Mouse (Mus musculus) ovary, postnatal 36 days (tissue): ENCODE measurements around the gene Nfic.

Experiments
- DNase-seq: peaks from one replicate; pipeline ENCODE4 v3.0.0; 2022; ENCODE audit warnings: low spot score, mixed read lengths

The Nfic gene

DNA sequence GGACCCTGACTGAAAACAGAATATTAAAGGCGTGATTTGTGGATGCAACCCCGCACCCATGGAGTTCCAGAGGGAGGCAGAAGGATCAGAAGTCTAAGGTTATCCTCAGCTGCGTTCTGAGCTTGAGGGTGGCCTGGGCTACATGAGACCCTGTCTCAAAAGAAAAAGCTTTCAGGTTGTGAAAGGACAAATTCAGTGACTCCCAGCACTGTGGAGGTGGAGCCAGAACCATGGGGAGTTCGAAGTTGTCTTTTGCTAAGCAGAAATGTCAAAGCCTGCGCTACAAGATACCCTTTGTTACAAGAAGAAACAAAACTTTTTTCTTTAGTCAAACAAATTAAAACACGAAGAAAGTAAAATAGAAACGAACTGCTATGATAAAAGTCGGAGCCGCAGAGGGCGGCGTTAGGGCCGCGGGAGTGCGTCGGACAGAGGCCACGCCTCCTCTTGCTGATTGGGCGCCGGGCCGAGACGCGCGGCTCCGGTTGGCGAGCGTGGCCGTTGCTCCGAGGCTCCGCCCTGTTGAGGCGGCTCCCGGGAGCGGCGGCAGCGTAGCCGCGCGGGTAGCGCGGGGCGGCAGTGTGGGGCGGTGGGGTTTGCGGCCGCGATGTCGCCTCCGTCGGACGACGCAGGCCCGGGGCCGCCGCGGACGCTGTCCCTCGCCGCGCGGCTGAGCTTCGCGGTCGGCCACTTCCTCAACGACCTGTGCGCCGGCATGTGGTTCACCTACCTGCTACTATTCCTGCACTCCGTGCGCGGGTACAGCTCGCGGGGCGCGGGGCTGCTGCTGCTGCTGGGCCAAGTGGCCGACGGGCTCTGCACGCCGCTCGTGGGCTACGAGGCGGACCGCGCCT lies 98.2 kb downstream of the Nfic start, which contains the start of gene Mfsd12:
Gene Mfsd12, plus strand, starts transcription at position 501 of the 854 bp plus-strand sequence.
- DNase-seq, result peak; percentile 91

GRCm38 (mm10) chr10:81356352-81356990 lies 99.0 kb downstream of the Nfic start:
- no peak for DNase-seq

- DNase-seq, result no peak
These were observed 99.9 kb downstream of the Nfic start for GRCm38 (mm10) chr10:81355533-81355932.

GRCm38 (mm10) chr10:81354738-81355477 lies 100.5 kb downstream of the Nfic start:
- no peak for DNase-seq

DNA sequence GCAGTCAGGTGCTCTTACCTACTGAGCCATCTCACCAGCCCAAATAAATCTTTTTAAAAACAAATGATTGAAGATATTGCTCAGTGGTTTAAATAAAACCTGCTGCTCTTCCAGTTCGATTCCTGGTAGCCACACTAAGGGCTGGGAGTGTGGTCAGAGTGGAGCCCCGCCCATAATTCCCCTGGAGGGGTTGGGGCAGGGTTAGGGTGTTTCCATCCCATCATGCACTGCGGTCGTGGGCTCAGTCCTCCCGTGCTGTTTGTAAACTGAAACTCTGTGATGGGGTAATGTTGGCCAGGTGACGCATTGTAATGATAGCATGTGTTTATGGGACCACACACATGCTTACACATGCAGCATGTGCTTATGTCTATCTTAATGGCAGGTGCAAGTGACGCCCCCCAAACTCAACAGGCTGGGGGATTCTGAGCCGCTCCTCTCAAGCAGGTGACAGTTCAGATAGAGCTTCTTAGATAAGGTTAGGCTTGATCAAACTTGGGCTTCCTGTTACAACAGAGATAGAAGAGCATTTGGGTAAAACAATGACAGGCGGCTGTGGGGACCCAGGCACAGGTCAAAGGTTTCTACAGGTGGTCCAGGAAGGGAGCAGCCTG lies 103.7 kb downstream of the Nfic start:
- no peak for DNase-seq

GRCm38 (mm10) chr10:81350351-81351063 lies 104.9 kb downstream of the Nfic start, which contains the start of gene Hmg20b:
Gene Hmg20b, minus strand, starts transcription at chr10:81350480.
- DNase-seq, result peak; percentile 99

DNA sequence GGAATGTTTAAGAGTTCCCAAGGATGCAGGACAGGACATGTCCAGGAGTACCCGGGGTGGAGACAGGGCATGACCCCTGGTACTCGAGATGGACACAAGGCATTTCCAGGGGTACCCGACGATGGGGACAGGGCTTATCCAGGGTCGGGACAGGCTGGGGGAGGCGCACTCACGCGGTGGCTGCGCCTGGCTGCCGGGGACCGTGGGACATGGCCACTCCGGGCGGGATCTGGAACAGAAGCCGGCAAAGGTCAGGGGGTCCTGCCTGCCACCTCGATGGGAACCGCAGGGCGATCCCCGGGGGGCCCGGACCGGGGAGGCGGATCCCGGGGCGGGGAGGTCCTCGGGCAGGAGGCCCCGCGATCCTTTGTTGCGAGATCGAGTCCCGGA lies 105.5 kb downstream of the Nfic start:
- DNase-seq, result no peak

- DNase-seq, result no peak
These were observed 106.3 kb downstream of the Nfic start for GRCm38 (mm10) chr10:81349146-81349545.

GRCm38 (mm10) chr10:81346453-81347067 lies 108.9 kb downstream of the Nfic start:
- DNase-seq, result peak; percentile 67
